Mouse (Mus musculus) testis, adult 2 months (tissue): Measurements from ENCODE around the gene Snapc5.

Experiments used
- CTCF ChIP-seq: fragments of 200-500 bp; IDR thresholded peaks from 2 replicates; pipeline ENCODE4 v1.5.1; 2012; ENCODE audit warnings: low read depth, mild to moderate bottlenecking, inconsistent platforms, low read length, moderate library complexity; ENCODE audit not compliant: control insufficient read depth, insufficient read depth, insufficient replicate concordance
- POLR2A ChIP-seq: fragments of 200-500 bp; IDR thresholded peaks from 2 replicates; pipeline ENCODE4 v1.6.1; 2012; ENCODE audit warnings: low read depth, mild to moderate bottlenecking, inconsistent platforms, low read length, moderate library complexity; ENCODE audit not compliant: control insufficient read depth

DNA sequence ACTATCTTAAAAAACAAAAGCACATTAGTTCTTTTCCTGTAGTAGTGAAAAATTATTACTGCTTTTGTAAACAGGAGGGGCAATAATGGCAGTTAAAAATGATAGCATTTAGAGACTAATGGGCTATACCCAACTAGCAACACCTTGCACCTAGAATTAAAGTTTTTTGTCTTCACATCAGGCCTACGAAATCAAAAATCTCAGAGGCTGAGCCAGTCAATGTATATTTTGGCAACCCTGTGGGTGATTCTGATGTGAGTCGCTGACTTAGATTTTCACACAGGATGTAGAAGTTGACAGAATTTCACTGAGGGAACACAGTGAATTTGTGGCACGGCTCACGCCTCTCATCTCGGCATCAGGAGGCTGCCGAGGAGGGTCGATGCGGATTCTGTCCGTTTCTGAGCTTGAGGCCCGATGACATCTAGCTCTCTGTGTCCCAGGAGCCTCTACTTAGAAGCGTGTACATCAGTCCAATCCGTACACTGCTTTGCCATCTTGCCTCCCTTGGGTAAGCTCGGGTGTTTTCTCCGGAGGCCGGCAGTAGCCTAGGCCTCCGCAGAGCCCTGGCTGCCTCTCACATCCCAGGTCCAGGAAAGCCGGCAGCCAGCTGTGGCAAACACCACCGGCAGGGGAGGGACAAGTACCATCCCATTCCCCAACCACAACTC, 6.8 kb upstream of the Snapc5 start:
- TF ChIP-seq CTCF: no peak
- no peak for TF ChIP-seq POLR2A
